In the genomic region with DNA sequence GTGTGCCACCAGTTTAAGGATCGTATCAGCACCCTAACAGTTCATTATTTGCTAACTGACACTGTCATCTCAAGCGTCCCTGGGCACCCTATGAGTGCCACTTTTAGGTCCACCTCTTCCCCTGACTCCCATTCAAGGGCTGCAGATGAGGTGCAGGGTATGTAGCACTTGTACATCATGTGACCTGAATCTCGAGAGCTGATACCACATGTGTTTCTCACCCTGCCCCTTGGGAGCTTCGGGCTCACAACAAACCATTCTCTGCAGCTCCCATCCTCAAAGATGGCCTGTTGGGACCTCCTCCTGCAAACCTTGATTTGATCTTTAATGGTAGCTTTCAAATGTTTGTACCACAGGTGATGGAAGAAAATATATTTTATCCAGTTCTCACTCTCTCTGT, we compare ENCODE assay signal across 16 mouse cellular contexts. TPM values are rescaled to one million over a fixed set of nuclear protein-coding genes. Genes with fewer than 3 reads are reported as not detected.
DNase-seq lines count a peak whose midpoint lies in the region; TF ChIP-seq lines count a peak whose summit lies in the region.
"Had no signal": no experiment of that assay in that cellular context is flagged by ENCODE, and none has a peak within 500 bp of the region (broad histone marks: within the 10 kb centered on the region; RNA-seq: fewer than 3 reads in every experiment).

No protein-coding gene starts in this region.

- dilution Hi-C loops in CH12.LX (cut with MboI; ENCODE audit: extremely low pct_ligation_motif_present, extremely low pct_unique_long_range_greater_than_20kb, low sequenced_read_pairs), result no loop called here

- TF ChIP-seq POLR2A in CH12.LX (IDR thresholded peaks at IDR 0.05; ENCODE audit: low read depth, low read length), result no peak

- TF ChIP-seq RAD21 in CH12.LX (IDR thresholded peaks at IDR 0.05; ENCODE audit: low read depth, low read length), result no peak

- TF ChIP-seq EP300 in CH12.LX (IDR thresholded peaks at IDR 0.05; ENCODE audit: low read length), result no peak

- no peaks in the 10 kb centered on the region for H3K36me3 ChIP-seq in CH12.LX (replicated peaks in 1 of 2; ENCODE audit: control insufficient read depth in 1 of 2, insufficient read depth in 1 of 2, low read length in 1 of 2)
- H3K36me3 ChIP-seq: G1E had no signal

- peak; percentile 81 for DNase-seq in heart, adult 11 months
- no peak for DNase-seq in heart, adult 18-20 months
- DNase-seq in CH12.LX (ENCODE audit: extremely low read depth), result peak; percentile 36
- DNase-seq in kidney, postnatal 14 days, result no peak
- DNase-seq: adrenal gland, adult 2 months; adrenal gland, adult 8-10 months; adrenal gland, postnatal 10 days; adrenal gland, postnatal 14 days; adrenal gland, postnatal 25 days; adrenal gland, postnatal 36 days; B cell, adult 2 months; cerebellum, adult 11 months; cerebellum, adult 11-12 months; cerebellum, adult 18-20 months; cerebellum, adult 2 months had no signal

- peak overlapping the region; percentile 37; the same call in 1 of the 2 replicates for H3K4me2 ChIP-seq in CH12.LX (ENCODE audit: insufficient read depth, low read depth, poor library complexity, severe bottlenecking)

- in situ Hi-C loops in CH12.LX (cut with MboI; ENCODE audit: low pct_ligation_motif_present, low pct_unique_long_range_greater_than_20kb, low sequenced_read_pairs), result no loop called here

- H3K4me3 ChIP-seq in CH12.LX (replicated peaks in 1 of 3; ENCODE audit: low read depth in 2 of 3, low read length in 2 of 3, poor library complexity in 1 of 3), result no peak overlapping the region

- H3K27me3 ChIP-seq in CH12.LX (replicated peaks), result no peaks in the 10 kb centered on the region

- no peaks in the 10 kb centered on the region for H3K79me2 ChIP-seq in CH12.LX (replicated peaks; ENCODE audit: control insufficient read depth, extremely low read depth, insufficient read depth, poor library complexity, severe bottlenecking)

- H3K9ac ChIP-seq in CH12.LX (ENCODE audit: insufficient read depth, low read depth), result no peak overlapping the region

- TF ChIP-seq CTCF in CH12.LX (conservative IDR thresholded peaks at IDR 0.05 in 1 of 2, IDR thresholded peaks at IDR 0.05 in 1 of 2; ENCODE audit: low read depth in 2 of 2, low read length in 2 of 2), result no peak

- H3K27ac ChIP-seq in CH12.LX (ENCODE audit: insufficient read depth, low read depth), result no peak overlapping the region; the same call in 1 of the 2 replicates

- no peaks in the 10 kb centered on the region for H3K9me3 ChIP-seq in CH12.LX (replicated peaks; ENCODE audit: low read length)

- peaks cover 18 to 28% of the 10 kb centered on the region in 2 experiments for H3K4me1 ChIP-seq in CH12.LX (ENCODE audit: control insufficient read depth in 1 of 2, insufficient read depth in 2 of 2)

TF ChIP-seq in CH12.LX, 34 proteins besides CTCF, POLR2A, EP300 and RAD21:
- TF ChIP-seq MAX (IDR thresholded peaks at IDR 0.05; ENCODE audit: low read length), result peak; percentile 65
- TF ChIP-seq USF2 (conservative IDR thresholded peaks at IDR 0.05; ENCODE audit: low read depth, low read length), result peak; percentile 46; the same call in 1 of the 2 replicates
- peak; percentile 63; the same call in 1 of the 2 replicates for TF ChIP-seq BHLHE40 (IDR thresholded peaks at IDR 0.05; ENCODE audit: low read depth, low read length)
- peak; percentile 51 for TF ChIP-seq USF1 (IDR thresholded peaks at IDR 0.05; ENCODE audit: low read depth, low read length)
- TF ChIP-seq CHD1 (IDR thresholded peaks at IDR 0.05; ENCODE audit: low read depth, low read length), result no peak

RNA-seq across cellular contexts. Expression of gene Dock8, which starts 32.4 kb away (rescaled TPM):
- 10 to 100 TPM; 21.3 to 31.6 TPM for total RNA-seq in heart, adult 18-20 months (2021)
- total RNA-seq in CH12.LX (2012; rRNA removed) (22.4 and 26.4 TPM in 2 replicates), CH12.LX (2014; rRNA removed) (9.8 and 13.6 TPM in 2 replicates)
- 33.9 and 37.5 TPM in 2 replicates for polyA plus RNA-seq in CH12.LX (2012; ENCODE audit: insufficient read length, low read depth)

Comparison
In these comparisons a context has a peak if more than half of its experiments do, and no peak if none do; other contexts are left out.
1. DNase-seq: peak in heart, adult 11 months (single experiment) and CH12.LX (single experiment); none in heart, adult 18-20 months (0 of 2) and kidney, postnatal 14 days (single experiment).